Mouse (Mus musculus) frontal cortex, adult (tissue): ENCODE measurements around the gene Ten1.

Source experiments
- ATAC-seq: cut with Nextera tagmentation; 2 replicates; pipeline ENCODE4 v1.9.2; 2017; ENCODE audit warnings: mild to moderate bottlenecking, moderate library complexity, mixed read lengths; ENCODE audit not compliant: low TSS enrichment

Ten1 gene

DNA sequence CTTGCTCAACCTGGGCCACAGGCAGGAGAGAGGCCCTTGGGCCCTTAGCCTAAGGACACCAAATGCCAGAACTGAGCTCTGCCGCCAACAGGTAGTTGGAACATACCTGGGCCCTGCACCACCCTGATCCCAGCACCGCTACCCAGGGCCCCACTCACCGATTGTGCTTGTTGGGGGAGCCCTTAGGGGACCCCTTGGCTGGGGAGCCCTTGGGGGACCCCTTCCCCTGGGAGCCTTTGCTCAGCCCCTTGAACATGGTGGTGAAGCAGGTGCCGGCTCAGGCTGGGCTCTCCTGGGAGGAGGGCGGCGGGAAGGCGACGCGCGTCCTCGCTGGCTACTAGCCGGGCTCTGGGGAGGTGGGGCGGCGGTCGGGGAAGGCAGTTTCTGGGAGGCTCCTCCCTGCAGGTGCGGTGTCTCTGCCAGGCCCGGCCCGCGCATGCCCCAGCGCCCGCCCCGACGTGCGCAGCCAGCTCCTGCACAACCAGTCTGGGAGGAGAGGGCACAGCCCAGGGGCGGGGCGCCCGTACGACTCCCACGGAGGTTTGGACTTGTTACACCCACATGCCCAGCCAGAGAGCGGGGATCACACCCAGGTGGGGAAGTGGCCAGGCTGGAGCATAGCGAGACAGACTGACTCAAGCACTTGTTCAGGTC lies 39.2 kb downstream of the Ten1 start, which contains the start of gene Evpl:
Gene Evpl (minus strand): TSS at position 336 of the 654 bp plus-strand sequence.
- ATAC-seq, result no peak

DNA sequence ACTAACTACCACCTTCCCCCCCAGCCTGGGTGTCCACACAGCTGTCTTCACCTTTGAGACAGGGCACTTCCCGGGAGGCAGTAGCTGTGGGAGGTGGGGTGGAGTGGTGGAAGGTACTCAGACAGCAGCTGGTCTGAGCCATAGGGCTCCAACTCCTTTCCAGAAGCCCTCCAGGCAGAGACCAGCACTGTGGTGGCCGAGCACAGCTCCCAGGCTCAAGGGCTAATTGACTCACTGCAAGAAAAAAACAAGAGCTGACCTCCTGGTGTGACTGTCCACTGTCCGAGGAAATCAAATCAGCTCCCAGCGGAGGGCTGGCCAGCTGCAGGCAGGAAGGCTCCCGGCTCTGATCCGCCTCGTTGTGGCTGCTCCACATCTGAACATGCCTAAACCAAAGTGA lies 41.1 kb downstream of the Ten1 start:
- no peak for ATAC-seq

DNA sequence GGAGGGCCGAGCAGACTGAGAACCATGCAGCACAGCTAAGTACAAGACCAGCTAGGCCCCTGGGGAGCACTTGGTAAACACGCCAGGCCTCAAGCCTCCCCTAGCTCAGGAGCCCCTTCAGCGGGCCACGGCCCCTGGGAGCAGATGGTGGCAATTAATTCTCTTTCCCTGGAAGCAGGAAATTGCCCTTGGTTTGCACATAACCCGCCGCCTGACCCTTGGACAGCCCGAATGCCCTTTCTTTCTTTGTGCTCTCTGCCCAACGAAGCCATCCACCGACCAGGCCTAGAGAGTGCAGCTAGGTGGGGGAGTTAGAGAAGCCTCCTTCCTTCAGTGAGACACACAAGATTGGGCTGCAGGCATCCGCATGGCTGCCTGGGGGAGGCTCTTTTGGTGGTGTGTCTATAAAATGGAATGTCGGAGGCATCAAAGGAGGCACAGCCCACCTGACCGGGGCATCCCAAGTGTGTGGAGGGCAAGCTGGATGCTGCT lies 43.1 kb downstream of the Ten1 start:
- ATAC-seq, result no peak

GRCm38 (mm10) chr11:116244580-116244979 lies 45.9 kb downstream of the Ten1 start:
- no peak for ATAC-seq

DNA sequence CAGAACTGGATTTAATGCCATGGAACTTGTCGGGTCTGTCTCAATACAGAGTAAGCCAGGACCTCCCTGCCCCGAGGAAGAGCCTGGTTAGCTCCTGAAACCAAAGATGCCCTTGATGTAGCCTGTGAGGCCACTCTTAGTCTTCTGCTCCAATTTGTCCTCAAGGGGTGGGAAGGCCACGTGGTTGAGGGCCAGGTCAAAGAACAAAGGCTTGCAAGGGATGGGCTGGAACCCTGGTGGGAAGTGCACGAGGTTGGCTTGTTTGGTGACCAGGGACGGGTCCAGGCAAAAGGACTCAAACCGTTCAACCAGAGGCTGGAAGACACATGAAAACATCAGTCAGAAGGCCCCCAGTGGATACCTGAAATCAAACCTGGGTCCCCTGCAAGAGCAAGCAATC lies 47.0 kb downstream of the Ten1 start:
- no peak for ATAC-seq

GRCm38 (mm10) chr11:116247502-116248222 lies 49.0 kb downstream of the Ten1 start:
- no peak for ATAC-seq

GRCm38 (mm10) chr11:116250898-116251297 lies 52.2 kb downstream of the Ten1 start:
- no peak for ATAC-seq

DNA sequence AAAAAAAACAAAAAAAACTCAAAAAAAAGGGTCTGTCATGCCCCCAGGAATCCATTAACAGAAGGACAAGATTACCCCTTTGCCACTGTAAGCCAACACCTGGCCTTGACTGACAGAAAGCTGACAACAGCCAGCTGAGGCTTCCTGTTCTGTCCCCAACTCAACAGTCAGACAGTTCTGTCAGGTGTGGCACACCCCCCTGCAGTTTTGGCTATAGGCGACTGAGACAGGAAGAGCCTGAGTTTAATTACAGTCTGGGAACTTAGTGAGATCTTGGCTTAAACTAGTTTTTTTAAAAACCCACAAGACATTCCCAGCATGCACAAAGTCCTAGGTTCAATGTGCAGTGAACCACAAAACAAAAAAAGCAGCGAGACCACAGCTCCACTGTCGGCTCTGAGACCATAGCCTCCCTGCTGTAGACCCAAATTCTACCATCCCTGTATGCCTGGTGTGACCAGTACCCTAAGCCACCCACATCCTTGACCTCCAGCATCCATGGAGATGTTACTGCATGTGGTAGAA lies 54.5 kb downstream of the Ten1 start:
- ATAC-seq, result no peak

GRCm38 (mm10) chr11:116254627-116255026 lies 56.0 kb downstream of the Ten1 start:
- ATAC-seq, result no peak

GRCm38 (mm10) chr11:116255090-116255981 lies 56.7 kb downstream of the Ten1 start:
- ATAC-seq, result no peak; the same call in 1 of the 2 replicates

GRCm38 (mm10) chr11:116255982-116256675 lies 57.5 kb downstream of the Ten1 start:
- ATAC-seq, result no peak

DNA sequence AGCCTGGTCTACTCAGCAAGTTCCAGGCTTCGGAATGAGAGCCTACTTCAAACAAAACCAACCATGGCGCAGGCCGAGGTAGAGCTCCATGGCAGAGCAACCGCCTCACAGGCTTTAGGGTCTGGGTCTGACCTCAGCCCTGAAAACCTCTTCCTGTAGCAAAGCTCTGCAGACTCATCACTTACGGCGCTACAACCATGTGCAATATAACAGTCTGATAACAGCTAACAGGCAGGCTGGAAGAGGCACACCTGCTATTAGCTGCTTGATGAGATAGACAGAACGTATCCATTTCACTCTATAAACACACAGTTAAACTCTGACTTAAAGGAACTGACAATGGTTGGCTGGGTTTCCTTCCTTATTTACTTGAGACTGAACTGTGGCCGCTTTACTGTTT lies 60.8 kb downstream of the Ten1 start:
- ATAC-seq, result no peak

DNA sequence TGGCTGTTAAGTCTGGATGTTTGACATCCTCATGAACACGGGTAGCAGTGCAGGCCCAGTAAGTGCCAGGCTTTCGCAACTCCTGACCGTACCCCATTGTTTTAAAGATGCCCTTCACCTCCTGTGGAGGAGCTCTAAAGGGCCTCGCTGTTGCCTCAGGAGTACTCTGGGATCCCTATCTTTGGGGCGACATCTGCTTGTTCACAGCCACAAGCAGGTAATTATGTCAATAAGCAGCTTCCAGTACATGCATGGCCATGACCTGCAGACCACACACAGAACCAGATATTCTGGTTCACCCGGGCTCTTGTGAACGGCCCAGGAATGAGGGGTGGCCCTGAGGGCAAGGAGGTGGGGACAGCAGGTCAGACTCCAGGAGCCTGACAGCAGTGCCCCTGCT lies 61.6 kb downstream of the Ten1 start:
- no peak for ATAC-seq
